Mouse (Mus musculus) heart, adult 2 months (tissue): ENCODE data around the gene Palm2. TPM values are rescaled to one million over a fixed set of nuclear protein-coding genes. Genes with fewer than 3 reads are reported as not detected.

ENCODE experiments used
- DNase-seq, 2 experiments: peaks; one replicate each; pipeline ENCODE4 v3.0.0; 2021
- H3K27ac ChIP-seq: fragments of 200-600 bp; 2 replicates; pipeline ENCODE4 v1.8.1; 2022
- H3K27me3 ChIP-seq: fragments of 200-500 bp; 2 replicates; pipeline ENCODE4 v1.6.1; 2012; ENCODE audit warnings: mild to moderate bottlenecking, low read length, inconsistent platforms, mixed read lengths; ENCODE audit not compliant: control insufficient read depth, insufficient read depth
- H3K36me3 ChIP-seq: fragments of 200-500 bp; 2 replicates; pipeline ENCODE4 v1.6.1; 2012; ENCODE audit warnings: low read length, inconsistent platforms; ENCODE audit not compliant: control insufficient read depth, insufficient read depth
- H3K4me1 ChIP-seq: fragments of 200-500 bp; 2 replicates; pipeline ENCODE4 v1.6.1; 2011; ENCODE audit warnings: low read length; ENCODE audit not compliant: control insufficient read depth, insufficient read depth
- H3K4me3 ChIP-seq: fragments of 200-600 bp; 2 replicates; pipeline ENCODE4 v1.8.1; 2022
- H3K79me2 ChIP-seq: fragments of 200-500 bp; replicated peaks from 2 replicates; pipeline ENCODE4 v1.6.1; 2012; ENCODE audit warnings: mild to moderate bottlenecking, inconsistent platforms, low read length, moderate library complexity, mixed read lengths; ENCODE audit not compliant: control insufficient read depth, insufficient read depth
- H3K9ac ChIP-seq: fragments of 200-500 bp; 2 replicates; pipeline ENCODE4 v1.6.1; 2012; ENCODE audit warnings: low read depth, mild to moderate bottlenecking, control low read depth, inconsistent platforms, low read length, mixed read lengths
- CTCF ChIP-seq: fragments of 200-600 bp; IDR thresholded peaks from 2 replicates; pipeline ENCODE4 v1.8.1; 2022; ENCODE audit warnings: antibody characterized with exemption, mild to moderate bottlenecking, moderate library complexity
- EP300 ChIP-seq: fragments of 200-500 bp; IDR thresholded peaks from 2 replicates; pipeline ENCODE4 v1.6.1; 2011; ENCODE audit warnings: low read depth, low read length, control low read depth; ENCODE audit not compliant: insufficient read depth
- POLR2A ChIP-seq: fragments of 200-500 bp; IDR thresholded peaks from 2 replicates; pipeline ENCODE4 v1.6.1; 2011; ENCODE audit warnings: mild to moderate bottlenecking, low read depth, low read length, control low read depth; ENCODE audit not compliant: insufficient read depth
- WGBS: fragments of 180-500 bp; shearing (Covaris S2); methylation state at CpG from one replicate; pipeline ENCODE4 v1.1.7; 2018; 5-methylcytosine and 5-hydroxymethylcytosine counted together
- intact Hi-C: fragments of 180-260 bp; cut with DNase I; formaldehyde crosslinking; loops from one replicate; pipeline ENCODE4 v1.15.1; 2025
- polyA plus RNA-seq: library from polyadenylated mRNA; depleted of rRNA; stranded (reverse); fragments of >200 nt; gene quantifications from 2 replicates; pipeline ENCODE4 v1.2.3, GENCODE M21; 2012; rRNA removed
- total RNA-seq, 2 experiments: library from RNA; stranded (reverse); gene quantifications; 2 replicates each; pipeline ENCODE4 v1.2.3; 2021

Gene Palm2
- total and polyA plus RNA-seq, 3 experiments: 0.33 to 13.2 (median 9.9) TPM

DNA sequence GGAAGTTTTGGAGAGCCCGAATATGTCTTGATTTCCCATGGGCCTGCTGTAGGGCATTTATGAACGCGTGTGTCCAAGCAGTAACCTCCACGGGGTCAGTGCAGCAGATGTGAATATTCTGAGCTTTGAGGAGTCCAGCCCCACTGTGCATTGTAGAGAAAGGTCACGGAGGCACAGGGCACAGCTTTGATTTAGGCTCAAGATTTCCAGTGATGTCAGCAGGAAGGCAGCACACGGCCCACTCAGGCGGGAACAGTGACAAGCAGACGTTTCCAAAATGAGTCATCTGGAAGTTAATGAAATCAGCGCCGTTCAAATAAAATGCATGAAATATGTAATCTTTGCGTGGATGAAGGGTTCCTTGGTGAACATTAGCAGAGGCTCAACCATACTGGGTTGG is 323.9 kb downstream of the Palm2 start:
- Histone ChIP-seq H3K27me3 (no peaks in the 10 kb centered on the region), H3K79me2 (no peaks in the 10 kb centered on the region), H3K9ac (no peak overlapping the region), H3K4me3 (no peak overlapping the region), H3K36me3 (no peaks in the 10 kb centered on the region; the same call in 1 of the 2 replicates), H3K27ac (peak overlapping the region; percentile 48), H3K4me1 (peaks cover 8% of the 10 kb centered on the region)
- intact Hi-C loops: no loop called here
- peak in 1 of 2 experiments; percentile 23 for DNase-seq
- TF ChIP-seq POLR2A (no peak), CTCF (no peak), EP300 (no peak)
- WGBS: 34% methylated on average over 11 of the region's 11 CpGs

Other genes with a start within 250 kb of the Palm2 start
- gene Ptpn3, start 132.4 kb upstream of the Palm2 start, total RNA-seq: 10 to 100 TPM; 32.4 to 41.5 TPM
- 10.7 and 23.3 TPM in 2 replicates for gene Ptpn3, start 132.4 kb upstream of the Palm2 start, polyA plus RNA-seq
- gene Pakap, start 133.9 kb downstream of the Palm2 start, total RNA-seq: 10 to 100 TPM; 33.7 to 35.2 TPM
- gene Pakap, start 133.9 kb downstream of the Palm2 start, polyA plus RNA-seq: 3.3 and 7.6 TPM in 2 replicates